Mouse (Mus musculus) cortical plate, adult 2 months (tissue): ENCODE data around the gene Ptgs2.

ENCODE experiments used
- CTCF ChIP-seq: fragments of 200-500 bp; IDR thresholded peaks from 2 replicates; pipeline ENCODE4 v1.5.1; 2011; ENCODE audit warnings: mild to moderate bottlenecking, control low read depth, low read length; ENCODE audit not compliant: insufficient read depth; ENCODE audit errors: extremely low read depth
- POLR2A ChIP-seq: fragments of 200-500 bp; IDR thresholded peaks from 2 replicates; pipeline ENCODE4 v1.6.1; 2011; ENCODE audit warnings: mild to moderate bottlenecking, low read length, control low read depth; ENCODE audit not compliant: insufficient read depth; ENCODE audit errors: extremely low read depth

DNA sequence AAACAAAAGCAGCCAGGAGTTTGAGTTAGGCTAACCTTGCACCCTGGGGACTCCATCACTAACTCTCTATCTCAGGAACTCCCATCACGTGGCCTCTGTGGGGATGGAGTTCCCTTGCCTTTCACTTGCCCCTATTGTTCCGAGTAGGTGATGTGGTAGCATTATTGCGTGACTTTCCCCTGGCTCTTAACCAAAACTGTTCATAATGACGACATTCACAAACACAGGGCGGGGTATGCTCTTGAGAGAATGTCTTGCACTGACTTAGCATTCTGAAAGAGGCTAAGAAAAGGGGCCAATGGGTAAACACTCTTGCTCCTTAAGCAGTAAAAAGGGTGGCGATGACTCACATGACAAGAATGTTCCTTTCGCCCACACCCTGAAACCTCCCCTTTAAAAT is 15.5 kb downstream of the Ptgs2 start:
- TF ChIP-seq CTCF = no peak
- no peak for TF ChIP-seq POLR2A
